Mouse (Mus musculus) thymus, postnatal 10 days (tissue): ENCODE data around the gene Spz1.

Experiments used
- DNase-seq, 2 experiments: peaks; one replicate each; pipeline ENCODE4 v3.0.0; 2021; ENCODE audit warnings: low spot score in 2 of 2

Spz1 gene

GRCm38 (mm10) chr13:92576072-92576471 lies at the start of gene Spz1:
Gene Spz1, minus strand, starts transcription at chr13:92576172.
- DNase-seq = no peak

GRCm38 (mm10) chr13:92616459-92616858 lies 40.5 kb upstream of the Spz1 start:
- DNase-seq = no peak

GRCm38 (mm10) chr13:92615201-92615600 lies 39.2 kb upstream of the Spz1 start:
- DNase-seq = no peak

GRCm38 (mm10) chr13:92613094-92613493 lies 37.1 kb upstream of the Spz1 start:
- DNase-seq = no peak

GRCm38 (mm10) chr13:92611917-92612316 lies 35.9 kb upstream of the Spz1 start:
- DNase-seq = no peak

- no peak for DNase-seq
These were observed 35.3 kb upstream of the Spz1 start for GRCm38 (mm10) chr13:92611254-92611784.

- peak; percentile 97 to 100 for DNase-seq
These were observed 34.6 kb upstream of the Spz1 start, which contains the start of gene Serinc5 for GRCm38 (mm10) chr13:92610311-92611221. Gene Serinc5, plus strand, starts transcription at chr13:92611091.

GRCm38 (mm10) chr13:92609486-92610310 lies 33.7 kb upstream of the Spz1 start:
- DNase-seq = peak; percentile 53 to 57

GRCm38 (mm10) chr13:92605306-92605705 lies 29.3 kb upstream of the Spz1 start:
- peak in 1 of 2 experiments; percentile 49 for DNase-seq

- no peak for DNase-seq
These were observed 19.5 kb upstream of the Spz1 start for GRCm38 (mm10) chr13:92595424-92595823.

- no peak for DNase-seq
These were observed 18.9 kb upstream of the Spz1 start for GRCm38 (mm10) chr13:92594907-92595306.

GRCm38 (mm10) chr13:92594481-92594880 lies 18.5 kb upstream of the Spz1 start:
- no peak for DNase-seq

GRCm38 (mm10) chr13:92593731-92594396 lies 17.9 kb upstream of the Spz1 start:
- DNase-seq = no peak

- no peak for DNase-seq
These were observed 17.0 kb upstream of the Spz1 start for GRCm38 (mm10) chr13:92592786-92593635.

- DNase-seq = no peak
These were observed 16.4 kb upstream of the Spz1 start for GRCm38 (mm10) chr13:92592268-92592785.

GRCm38 (mm10) chr13:92591225-92591624 lies 15.3 kb upstream of the Spz1 start:
- no peak for DNase-seq

- no peak for DNase-seq
These were observed 13.3 kb upstream of the Spz1 start for GRCm38 (mm10) chr13:92589255-92589654.

GRCm38 (mm10) chr13:92588704-92589103 lies 12.7 kb upstream of the Spz1 start:
- DNase-seq = no peak

- DNase-seq = no peak
These were observed 8.2 kb upstream of the Spz1 start for GRCm38 (mm10) chr13:92584094-92584717.
